Mouse (Mus musculus): ENCODE measurements at regions not wholly inside any gene's neighbourhood (a gene's known extent, or its start where the extent isn't known, plus 50 kb on each side); places are given as distances from the start of the nearest gene placed in this dataset.
"Not testable (repeated sequence)": the region's sequence is repeated elsewhere in the genome, so short reads cannot be mapped to it uniquely, and the experiment has no call there.

- DNase-seq: no peak
These were observed 143.2 kb downstream of the Gm815 start for GRCm38 (mm10) chr19:27028834-27029233.

GRCm38 (mm10) chr19:27031030-27031700 lies 145.5 kb downstream of the Gm815 start:
- DNase-seq: no peak

GRCm38 (mm10) chr19:27032621-27033020 lies 146.9 kb downstream of the Gm815 start:
- no peak for DNase-seq

- DNase-seq: no peak
These were observed 152.6 kb downstream of the Gm815 start for GRCm38 (mm10) chr19:27038298-27038697.

GRCm38 (mm10) chr19:27040321-27041025 lies 154.8 kb downstream of the Gm815 start:
- no peak for DNase-seq

GRCm38 (mm10) chr19:27066449-27067181 lies 149.7 kb upstream of the Vldlr start:
- DNase-seq: no peak

GRCm38 (mm10) chr19:27073281-27073680 lies 143.0 kb upstream of the Vldlr start:
- no peak for DNase-seq

- no peak for DNase-seq
These were observed 141.3 kb upstream of the Vldlr start for GRCm38 (mm10) chr19:27075019-27075418.

- no peak for DNase-seq
These were observed 139.3 kb upstream of the Vldlr start for GRCm38 (mm10) chr19:27076920-27077512.

- no peak for DNase-seq
These were observed 128.9 kb upstream of the Vldlr start for GRCm38 (mm10) chr19:27087344-27087743.

- DNase-seq: no peak
These were observed 128.5 kb upstream of the Vldlr start for GRCm38 (mm10) chr19:27087833-27088232.

GRCm38 (mm10) chr19:27089099-27089498 lies 127.2 kb upstream of the Vldlr start:
- DNase-seq: no peak

GRCm38 (mm10) chr19:27091603-27092002 lies 124.7 kb upstream of the Vldlr start:
- DNase-seq: no peak

GRCm38 (mm10) chr19:27094777-27095478 lies 121.4 kb upstream of the Vldlr start:
- DNase-seq: no peak

GRCm38 (mm10) chr19:27099921-27100320 lies 116.4 kb upstream of the Vldlr start:
- peak; percentile 49 for DNase-seq

- no peak for DNase-seq
These were observed 105.8 kb upstream of the Vldlr start for GRCm38 (mm10) chr19:27110437-27110836.

GRCm38 (mm10) chr19:27120876-27121275 lies 95.4 kb upstream of the Vldlr start:
- no peak for DNase-seq

GRCm38 (mm10) chr19:27122348-27122747 lies 93.9 kb upstream of the Vldlr start:
- no peak for DNase-seq

- no peak for DNase-seq
These were observed 93.0 kb upstream of the Vldlr start for GRCm38 (mm10) chr19:27123334-27123733.

- peak; percentile 46 for DNase-seq
These were observed 92.3 kb upstream of the Vldlr start for GRCm38 (mm10) chr19:27123806-27124469.

GRCm38 (mm10) chr19:27128501-27128900 lies 87.8 kb upstream of the Vldlr start:
- not testable (repeated sequence) for DNase-seq

- no peak for DNase-seq
These were observed 81.9 kb upstream of the Vldlr start for GRCm38 (mm10) chr19:27134360-27134759.
